Mouse (Mus musculus) hindbrain, embryonic 10.5 days (tissue): ENCODE results near the gene Acap2. TPM values are rescaled to one million over a fixed set of nuclear protein-coding genes. Genes with fewer than 3 reads are reported as not detected.

Experiments used
- DNase-seq: peaks from one replicate; pipeline ENCODE4 v3.0.0-alpha.2; 2017; ENCODE audit warnings: low spot score
- H3K27ac ChIP-seq: fragments of 300-500 bp; sonication (generic); 2 replicates; pipeline ENCODE4 v1.5.1; 2016; ENCODE audit warnings: mild to moderate bottlenecking, moderate library complexity
- H3K27me3 ChIP-seq: fragments of 300-500 bp; sonication (generic); 2 replicates; pipeline ENCODE4 v1.6.1; 2016; ENCODE audit warnings: mild to moderate bottlenecking; ENCODE audit not compliant: poor library complexity, insufficient read depth, severe bottlenecking
- H3K36me3 ChIP-seq: fragments of 300-500 bp; sonication (generic); 2 replicates; pipeline ENCODE4 v1.6.1; 2016; ENCODE audit warnings: mild to moderate bottlenecking, moderate library complexity
- H3K4me1 ChIP-seq: fragments of 300-500 bp; sonication (generic); replicated peaks from 2 replicates; pipeline ENCODE4 v1.6.1; 2016; ENCODE audit warnings: mild to moderate bottlenecking
- H3K4me3 ChIP-seq: fragments of 300-500 bp; sonication (generic); 2 replicates; pipeline ENCODE4 v1.5.1; 2016; ENCODE audit warnings: mild to moderate bottlenecking, moderate library complexity
- H3K9me3 ChIP-seq: fragments of 300-500 bp; sonication (generic); 2 replicates; pipeline ENCODE4 v1.6.1; 2016; ENCODE audit warnings: mild to moderate bottlenecking, moderate library complexity
- WGBS: fragments of 180-500 bp; shearing (Covaris S2); methylation state at CpG from one replicate; pipeline ENCODE4 v1.1.7; 2016; 5-methylcytosine and 5-hydroxymethylcytosine counted together
- polyA plus RNA-seq: library from polyadenylated mRNA; unstranded; fragments of >200 nt; fragmentation: Nextera tagmentation; extraction: Ambion mirVana; gene quantifications from 2 replicates; pipeline ENCODE4 v1.2.1, GENCODE M21; 2016

Gene Acap2
- 16.8 and 20.1 TPM in 2 replicates for polyA plus RNA-seq

- H3K4me1 ChIP-seq, result peaks cover 32% of the 10 kb centered on the region
- H3K27me3 ChIP-seq, result no peaks in the 10 kb centered on the region
- H3K9me3 ChIP-seq, result no peaks in the 10 kb centered on the region
- no peaks in the 10 kb centered on the region for H3K36me3 ChIP-seq
- DNase-seq, result peak; percentile 98
- under 1% methylated on average over 73 of the region's 73 CpGs for WGBS
- H3K27ac ChIP-seq, result peak within 1 kb of the TSS; percentile 94
- H3K4me3 ChIP-seq, result peak within 1 kb of the TSS; percentile 98
These were observed at the start of gene Acap2 for GRCm38 (mm10) chr16:31200790-31201567. TSS of gene Acap2 (minus strand) at chr16:31201245.

- Histone ChIP-seq H3K36me3 (peaks cover 14% of the 10 kb centered on the region), H3K9me3 (no peaks in the 10 kb centered on the region), H3K4me1 (no peaks in the 10 kb centered on the region), H3K27me3 (no peaks in the 10 kb centered on the region), H3K27ac (no peak overlapping the region), H3K4me3 (no peak overlapping the region)
- WGBS, result 89% methylated on average over 3 of the region's 3 CpGs
- DNase-seq, result no peak
These were observed 48.4 kb upstream of the Acap2 start for GRCm38 (mm10) chr16:31249401-31249800.

- H3K27me3 ChIP-seq, result no peaks in the 10 kb centered on the region
- no peak for DNase-seq
- peaks cover 14% of the 10 kb centered on the region for H3K36me3 ChIP-seq
- H3K4me1 ChIP-seq, result no peaks in the 10 kb centered on the region
- WGBS, result 87% methylated on average over 13 of the region's 13 CpGs
- H3K4me3 ChIP-seq, result no peak overlapping the region
- H3K9me3 ChIP-seq, result no peaks in the 10 kb centered on the region
- H3K27ac ChIP-seq, result no peak overlapping the region
These were observed 47.7 kb upstream of the Acap2 start for GRCm38 (mm10) chr16:31248717-31249116.

GRCm38 (mm10) chr16:31247442-31247841 lies 46.4 kb upstream of the Acap2 start:
- Histone ChIP-seq H3K27me3 (no peaks in the 10 kb centered on the region), H3K36me3 (peaks cover 7% of the 10 kb centered on the region), H3K9me3 (no peaks in the 10 kb centered on the region), H3K4me3 (no peak overlapping the region), H3K27ac (no peak overlapping the region), H3K4me1 (no peaks in the 10 kb centered on the region)
- DNase-seq, result no peak
- WGBS, result 86% methylated on average over 7 of the region's 7 CpGs

GRCm38 (mm10) chr16:31244053-31244452 lies 43.0 kb upstream of the Acap2 start:
- H3K36me3 ChIP-seq, result no peaks in the 10 kb centered on the region
- no peak overlapping the region for H3K27ac ChIP-seq
- 86% methylated on average over 3 of the region's 3 CpGs for WGBS
- H3K4me3 ChIP-seq, result no peak overlapping the region
- H3K4me1 ChIP-seq, result no peaks in the 10 kb centered on the region
- no peaks in the 10 kb centered on the region for H3K27me3 ChIP-seq
- DNase-seq, result no peak
- H3K9me3 ChIP-seq, result no peaks in the 10 kb centered on the region

- Histone ChIP-seq H3K4me3 (no peak overlapping the region), H3K9me3 (no peaks in the 10 kb centered on the region), H3K27ac (no peak overlapping the region), H3K36me3 (no peaks in the 10 kb centered on the region), H3K27me3 (no peaks in the 10 kb centered on the region), H3K4me1 (0 out of 2 replicates have a peak, but pooled peaks cover 6% of the 10 kb centered on the region)
- 84% methylated on average over 9 of the region's 9 CpGs for WGBS
- no peak for DNase-seq
These were observed 40.4 kb upstream of the Acap2 start for GRCm38 (mm10) chr16:31241433-31241832.

GRCm38 (mm10) chr16:31240569-31240968 lies 39.5 kb upstream of the Acap2 start:
- Histone ChIP-seq H3K36me3 (no peaks in the 10 kb centered on the region), H3K9me3 (no peaks in the 10 kb centered on the region), H3K27me3 (0 out of 2 replicates have a peak, but pooled peaks cover under 1% of the 10 kb centered on the region), H3K27ac (no peak overlapping the region), H3K4me1 (0 out of 2 replicates have a peak, but pooled peaks cover 11% of the 10 kb centered on the region), H3K4me3 (no peak overlapping the region)
- 94% methylated on average over 8 of the region's 8 CpGs for WGBS
- DNase-seq, result no peak

- Histone ChIP-seq H3K36me3 (no peaks in the 10 kb centered on the region), H3K4me1 (peaks cover 34% of the 10 kb centered on the region), H3K9me3 (no peaks in the 10 kb centered on the region), H3K27ac (no peak overlapping the region), H3K27me3 (0 out of 2 replicates have a peak, but pooled peaks cover 9% of the 10 kb centered on the region), H3K4me3 (no peak overlapping the region)
- 79% methylated on average over 5 of the region's 5 CpGs for WGBS
- DNase-seq, result no peak
These were observed 37.2 kb upstream of the Acap2 start for GRCm38 (mm10) chr16:31238281-31238680.

- WGBS, result 36% methylated on average over 18 of the region's 18 CpGs
- DNase-seq, result peak; percentile 28
- H3K9me3 ChIP-seq, result no peaks in the 10 kb centered on the region
These were observed 34.6 kb upstream of the Acap2 start for GRCm38 (mm10) chr16:31235457-31236310.

GRCm38 (mm10) chr16:31234808-31235456 lies 33.9 kb upstream of the Acap2 start:
- Histone ChIP-seq H3K36me3 (no peaks in the 10 kb centered on the region), H3K4me3 (no peak overlapping the region), H3K27ac (no peak overlapping the region), H3K9me3 (no peaks in the 10 kb centered on the region), H3K4me1 (peaks cover 38% of the 10 kb centered on the region), H3K27me3 (0 out of 2 replicates have a peak, but pooled peaks cover 9% of the 10 kb centered on the region)
- WGBS, result 75% methylated on average over 12 of the region's 12 CpGs
- no peak for DNase-seq

More at GRCm38 (mm10) chr16:31235457-31236310, 34.6 kb upstream of the Acap2 start:
- no peak overlapping the region for H3K27ac ChIP-seq
- H3K4me3 ChIP-seq, result peak overlapping the region; percentile 16; the same call in 1 of the 2 replicates
- H3K36me3 ChIP-seq, result no peaks in the 10 kb centered on the region
- H3K27me3 ChIP-seq, result 0 out of 2 replicates have a peak, but pooled peaks cover 9% of the 10 kb centered on the region
- H3K4me1 ChIP-seq, result peaks cover 38% of the 10 kb centered on the region

- no peaks in the 10 kb centered on the region for H3K36me3 ChIP-seq
- H3K9me3 ChIP-seq, result no peaks in the 10 kb centered on the region
- 0 out of 2 replicates have a peak, but pooled peaks cover 9% of the 10 kb centered on the region for H3K27me3 ChIP-seq
- 52% methylated on average over 3 of the region's 3 CpGs for WGBS
- no peak overlapping the region for H3K4me3 ChIP-seq
- DNase-seq, result no peak
- H3K27ac ChIP-seq, result no peak overlapping the region
- peaks cover 38% of the 10 kb centered on the region for H3K4me1 ChIP-seq
These were observed 33.3 kb upstream of the Acap2 start for GRCm38 (mm10) chr16:31234356-31234755.

- H3K36me3 ChIP-seq, result no peaks in the 10 kb centered on the region
- peaks cover 38% of the 10 kb centered on the region for H3K4me1 ChIP-seq
- H3K27ac ChIP-seq, result 0 out of 2 replicates have a peak overlapping the region, but pooled peaks have one; percentile 13
- DNase-seq, result peak; percentile 18
- no peaks in the 10 kb centered on the region for H3K9me3 ChIP-seq
- peak overlapping the region; percentile 22 for H3K4me3 ChIP-seq
- WGBS, result 31% methylated on average over 20 of the region's 20 CpGs
- 0 out of 2 replicates have a peak, but pooled peaks cover 9% of the 10 kb centered on the region for H3K27me3 ChIP-seq
These were observed 32.7 kb upstream of the Acap2 start for GRCm38 (mm10) chr16:31233541-31234339.
